Mouse (Mus musculus) myocyte (in vitro differentiated cells): ENCODE results near the gene Bcar1.

Experiments
- CEBPB ChIP-seq: IDR thresholded peaks from 2 replicates; pipeline ENCODE4 v1.6.1; 2011; ENCODE audit warnings: mild to moderate bottlenecking, moderate library complexity; ENCODE audit not compliant: poor library complexity, insufficient read depth, severe bottlenecking
- MAX ChIP-seq: IDR thresholded peaks from one replicate; pipeline ENCODE4 v1.6.1; 2011; ENCODE audit warnings: low read depth, mild to moderate bottlenecking, control low read depth
- POLR2A ChIP-seq: IDR thresholded peaks from one replicate; pipeline ENCODE4 v1.6.1; 2011; ENCODE audit warnings: low read depth, mild to moderate bottlenecking, control low read depth, moderate library complexity; ENCODE audit not compliant: insufficient read length
- POLR2AphosphoS2 ChIP-seq: IDR thresholded peaks from one replicate; pipeline ENCODE4 v1.6.1; 2011; ENCODE audit warnings: low read depth, control low read depth; ENCODE audit not compliant: insufficient read length

GRCm38 (mm10) chr8:111773057-111773456, 29.4 kb upstream of the Bcar1 start:
- TF ChIP-seq MAX (no peak), CEBPB (no peak), POLR2AphosphoS2 (no peak), POLR2A (no peak)
